Mouse (Mus musculus): ENCODE data around the gene Hgfac.

Gene Hgfac

DNA sequence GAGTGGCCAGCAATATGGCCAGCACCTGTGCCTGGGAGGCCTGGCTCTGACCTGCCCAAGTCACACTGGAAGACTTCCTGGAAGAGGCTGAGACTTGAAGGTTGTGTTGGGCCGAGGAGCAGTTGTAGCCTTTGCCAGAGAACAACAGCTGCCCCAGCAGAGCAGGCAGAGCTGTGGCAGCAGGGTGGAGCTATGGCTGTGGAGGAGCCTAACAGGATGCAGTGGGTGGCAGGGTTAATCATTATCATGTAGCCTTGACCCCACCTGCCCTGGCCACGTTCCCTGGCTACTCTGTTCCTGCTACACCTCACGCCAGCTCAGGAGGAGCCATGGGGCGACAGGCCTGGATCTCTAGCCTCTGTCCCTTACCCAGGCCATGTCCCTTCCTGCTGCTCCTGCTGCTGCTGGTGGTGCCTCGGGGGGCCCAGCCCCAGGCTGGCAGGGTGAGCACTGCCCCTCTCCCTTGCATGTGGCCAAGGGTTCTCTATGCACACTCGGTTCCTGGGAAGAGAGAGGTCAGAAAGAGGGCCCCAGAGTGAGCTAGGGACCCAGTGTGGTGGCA, at the start of gene Hgfac:
Gene Hgfac (plus strand): TSS at position 242 of the 562 bp plus-strand sequence.
- DNase-seq (ENCODE audit: low read depth, low spot score), result no peak

DNA sequence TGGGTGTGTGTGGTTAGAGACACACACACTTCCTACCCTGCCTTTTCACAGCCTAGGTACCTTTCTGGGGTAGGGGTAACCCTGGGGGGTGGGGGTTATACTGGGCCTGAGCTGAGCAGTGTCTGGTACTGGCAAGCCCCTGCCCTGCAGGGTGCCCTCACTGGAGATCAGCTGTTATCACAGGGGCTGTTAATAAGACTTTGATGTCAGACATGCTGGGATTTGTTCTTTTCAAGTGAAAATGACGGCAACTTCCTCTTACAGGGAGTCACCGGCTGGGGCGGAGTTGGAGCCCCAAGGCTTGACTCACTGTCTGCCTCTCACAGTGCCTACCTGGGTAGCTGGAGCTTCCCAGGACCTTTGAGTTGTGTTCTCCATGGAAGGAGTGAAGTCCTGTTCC, 42.6 kb upstream of the Hgfac start:
- DNase-seq (ENCODE audit: low read depth, low spot score), result peak; percentile 65

DNA sequence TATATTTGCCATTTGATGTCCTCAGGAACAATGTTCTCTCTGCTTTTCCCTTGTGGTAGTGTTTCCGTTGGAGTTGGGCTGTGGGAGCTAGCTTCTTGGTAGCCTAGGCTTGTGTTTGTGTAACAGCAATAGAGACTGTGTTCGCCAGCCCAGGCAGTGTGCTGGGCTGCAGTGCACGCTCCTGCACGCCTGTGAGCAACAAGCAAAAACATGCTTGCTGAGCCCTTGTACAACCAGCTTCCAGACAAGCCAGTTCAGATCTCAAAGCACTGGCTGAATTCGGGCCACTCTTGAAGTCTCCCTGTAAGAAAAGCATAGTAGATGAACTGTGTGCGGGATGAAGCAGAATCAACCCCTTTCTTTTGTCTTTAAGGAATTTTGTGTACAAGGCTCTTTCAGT, 42.0 kb upstream of the Hgfac start:
- no peak for DNase-seq (ENCODE audit: low read depth, low spot score)

DNA sequence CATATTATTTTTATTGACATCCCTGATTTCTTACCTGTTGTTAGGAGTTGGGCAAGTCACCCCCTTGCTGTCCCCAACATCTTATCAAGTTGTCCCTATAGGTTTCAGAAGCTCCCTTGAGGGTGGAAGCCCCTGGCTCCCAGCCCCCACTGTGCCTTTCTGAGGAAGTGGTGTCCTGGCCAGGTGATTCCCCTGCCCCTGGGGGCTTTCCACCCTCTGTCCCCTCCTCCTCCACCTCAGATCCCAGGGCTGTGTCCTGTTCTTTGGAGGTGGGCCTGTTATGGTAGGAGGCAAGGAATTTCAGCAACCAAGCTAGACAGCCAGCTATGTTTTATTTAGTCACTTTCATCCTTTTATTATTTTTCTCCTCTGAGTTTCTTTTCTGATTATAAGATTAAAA, 41.0 kb upstream of the Hgfac start:
- no peak for DNase-seq (ENCODE audit: low read depth, low spot score)

DNA sequence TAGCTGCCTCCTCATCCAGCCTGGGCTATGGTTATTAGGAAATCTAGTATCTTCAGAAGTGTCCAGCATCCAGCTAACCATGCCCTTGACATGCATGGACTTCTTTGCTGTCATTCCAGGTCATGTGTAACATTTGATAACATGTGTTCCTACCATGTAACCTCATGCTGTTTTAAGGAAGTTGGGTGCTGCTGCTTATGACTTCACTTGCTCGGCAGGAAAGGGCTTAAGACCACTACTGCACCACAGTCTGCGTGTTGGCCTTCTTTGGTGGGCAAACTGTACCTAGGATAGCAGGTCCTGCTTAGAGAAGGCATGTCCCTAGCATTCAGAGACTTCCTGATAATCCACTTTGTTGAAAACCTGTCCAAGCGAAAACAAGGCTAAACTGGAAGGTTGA, 40.2 kb upstream of the Hgfac start:
- no peak for DNase-seq (ENCODE audit: low read depth, low spot score)

DNA sequence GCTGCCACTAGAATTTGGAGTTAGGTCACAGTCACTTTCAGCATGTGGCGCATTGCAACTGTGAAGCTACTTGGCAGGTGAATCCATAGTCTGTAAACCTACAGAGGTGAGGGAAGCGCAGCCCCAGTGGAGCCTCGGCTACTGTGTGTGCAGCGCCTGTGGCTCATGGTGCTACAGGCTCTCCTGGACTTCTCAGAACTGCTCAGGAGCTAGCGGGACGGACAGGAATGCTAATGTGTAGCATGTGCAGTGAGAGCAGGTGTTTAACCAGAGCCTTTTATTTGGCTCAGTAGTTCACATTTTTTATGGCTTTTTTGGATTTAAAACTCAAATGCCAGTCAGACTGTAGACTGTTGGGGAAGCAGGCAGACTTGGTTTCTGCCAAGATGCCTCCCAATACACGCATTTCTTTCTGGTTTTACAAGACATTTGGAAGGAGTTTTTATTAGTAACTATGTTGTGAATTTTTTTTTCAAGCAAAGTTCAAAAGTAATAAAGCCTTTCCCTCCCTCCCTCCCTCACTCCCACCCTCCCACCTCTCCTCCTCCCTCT, 37.6 kb upstream of the Hgfac start:
- DNase-seq (ENCODE audit: low read depth, low spot score), result no peak

DNA sequence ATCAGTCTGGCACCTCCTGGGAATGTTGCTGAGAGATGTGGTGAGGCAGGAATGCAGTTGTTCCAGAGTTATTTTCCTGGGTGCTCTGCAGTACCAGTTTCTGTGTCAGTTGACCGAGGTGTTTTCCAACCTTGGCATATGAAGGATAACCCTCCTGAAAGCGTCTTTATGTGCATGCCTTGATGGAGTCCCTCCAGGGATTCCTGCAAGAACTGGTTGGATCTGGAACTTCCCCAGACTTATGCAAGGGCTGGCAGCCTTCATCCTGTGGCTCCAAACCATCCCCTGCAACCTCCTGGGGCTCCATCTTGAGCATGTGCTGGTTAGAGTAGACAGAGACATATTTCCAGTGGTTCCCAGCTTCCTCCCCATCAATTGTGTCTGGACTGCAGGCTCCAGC, 36.5 kb upstream of the Hgfac start:
- no peak for DNase-seq (ENCODE audit: low read depth, low spot score)

DNA sequence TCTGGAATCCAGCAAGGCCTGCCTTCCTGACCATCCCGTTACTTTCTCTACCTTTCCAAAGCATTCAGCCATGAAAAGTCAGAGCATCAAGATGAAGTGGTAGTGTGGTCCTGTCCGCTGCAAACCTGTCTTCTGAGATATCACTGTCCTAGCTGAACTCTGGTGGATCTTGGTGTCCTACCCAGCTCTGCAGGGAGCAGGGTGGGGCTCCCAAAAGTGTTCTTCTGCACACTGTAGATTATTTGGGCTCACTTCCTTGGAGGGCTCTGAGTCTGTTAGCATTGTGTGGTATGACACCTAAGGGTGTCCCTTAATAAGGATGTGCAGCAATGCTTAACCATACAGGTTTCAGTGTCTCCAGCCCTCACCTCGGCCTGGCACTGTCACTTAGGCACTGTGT, 35.6 kb upstream of the Hgfac start:
- DNase-seq (ENCODE audit: low read depth, low spot score), result no peak

DNA sequence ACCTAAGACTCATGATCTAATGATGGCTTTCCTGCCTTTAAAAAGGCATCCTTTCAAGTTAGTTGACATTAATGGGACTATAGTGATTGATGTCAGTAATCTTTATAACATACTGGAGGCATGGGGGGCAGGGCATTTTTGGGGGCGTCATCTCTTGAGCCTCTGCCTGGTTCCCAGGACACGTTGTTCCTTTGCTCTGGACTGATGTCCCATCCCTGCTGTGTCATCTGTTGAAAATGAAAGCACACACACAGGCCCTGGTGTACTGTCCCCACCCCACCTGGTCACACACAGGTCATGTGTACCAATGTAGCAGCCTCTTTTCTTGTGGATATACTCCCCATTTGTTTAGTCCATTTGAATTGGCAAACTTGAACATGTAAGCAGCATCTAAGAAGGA, 34.7 kb upstream of the Hgfac start:
- no peak for DNase-seq (ENCODE audit: low read depth, low spot score)

DNA sequence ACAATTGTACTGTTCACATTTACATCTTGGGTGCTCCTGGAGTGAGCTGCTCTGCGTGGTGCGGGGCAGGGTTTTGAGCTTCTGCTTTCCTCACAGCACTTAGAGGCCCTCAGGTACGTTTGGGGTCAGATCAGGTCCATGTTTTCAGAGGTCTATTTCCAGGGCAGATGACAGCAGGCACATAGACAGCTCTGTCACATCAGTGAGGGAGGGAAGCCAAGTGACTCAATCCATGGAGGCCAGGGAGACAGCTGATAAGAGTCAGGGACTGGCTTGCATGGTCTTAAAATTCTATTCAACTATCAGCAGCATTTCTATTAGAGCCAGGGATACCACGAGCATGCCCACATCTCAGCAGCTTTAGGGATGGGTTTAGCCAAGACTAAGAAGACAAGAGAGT, 32.1 kb upstream of the Hgfac start:
- DNase-seq (ENCODE audit: low read depth, low spot score), result no peak

DNA sequence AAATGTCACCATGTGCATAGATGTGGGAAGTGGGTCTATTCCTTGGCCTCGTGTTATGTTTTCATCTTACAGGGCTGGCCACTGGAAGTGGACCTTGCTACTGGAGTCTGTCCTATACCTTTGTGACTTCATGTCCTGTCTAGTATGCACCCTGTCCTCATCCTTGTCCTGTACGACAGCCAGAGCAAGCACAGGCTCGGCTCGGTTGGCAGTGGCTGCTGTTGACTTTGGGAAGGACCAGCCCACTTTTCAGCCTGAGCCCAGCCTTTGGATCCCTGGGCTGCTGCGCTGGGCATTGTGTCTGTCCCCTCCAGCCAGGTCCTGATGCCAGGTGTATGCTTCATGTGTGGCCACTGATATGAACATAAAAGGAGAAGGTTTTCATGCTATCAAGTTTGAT, 30.7 kb upstream of the Hgfac start:
- DNase-seq (ENCODE audit: low read depth, low spot score), result no peak

DNA sequence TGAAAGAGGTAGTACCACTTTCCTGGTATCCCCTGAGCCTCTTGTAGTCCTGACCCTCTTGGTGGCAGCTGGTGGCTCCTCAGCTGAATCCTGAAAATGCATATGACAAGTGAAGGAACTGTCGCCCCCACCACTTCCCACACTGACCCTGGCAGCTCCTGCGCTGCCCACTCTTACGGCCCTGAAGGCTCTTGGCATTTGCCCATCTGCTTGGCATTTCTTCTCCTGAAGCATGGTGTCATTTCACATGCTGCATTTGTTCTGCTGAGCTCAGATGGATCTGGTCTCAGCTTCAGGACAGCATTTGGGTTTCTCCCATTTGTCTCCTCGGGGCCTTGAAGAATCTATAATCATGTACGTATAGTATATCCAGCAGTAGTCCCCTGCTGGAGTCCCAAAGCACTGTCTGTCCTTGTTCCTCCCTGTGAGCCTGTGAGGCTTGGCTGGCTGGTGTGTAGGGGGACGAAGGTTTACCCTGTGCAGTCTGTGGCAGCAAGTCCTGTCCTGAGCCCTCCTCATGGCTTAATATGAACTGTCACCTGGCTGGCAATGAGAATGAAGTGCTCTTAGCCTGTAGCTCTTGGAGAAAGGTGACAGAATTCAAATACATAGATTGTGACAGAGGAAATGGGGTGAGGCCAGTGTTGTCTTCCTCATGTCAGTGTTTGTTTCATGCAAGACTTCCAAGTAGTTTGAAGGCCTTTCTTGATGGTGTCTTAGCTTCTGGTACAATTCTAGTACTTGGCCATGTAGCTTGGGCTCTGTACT, 30.0 kb upstream of the Hgfac start:
- no peak for DNase-seq (ENCODE audit: low read depth, low spot score)

DNA sequence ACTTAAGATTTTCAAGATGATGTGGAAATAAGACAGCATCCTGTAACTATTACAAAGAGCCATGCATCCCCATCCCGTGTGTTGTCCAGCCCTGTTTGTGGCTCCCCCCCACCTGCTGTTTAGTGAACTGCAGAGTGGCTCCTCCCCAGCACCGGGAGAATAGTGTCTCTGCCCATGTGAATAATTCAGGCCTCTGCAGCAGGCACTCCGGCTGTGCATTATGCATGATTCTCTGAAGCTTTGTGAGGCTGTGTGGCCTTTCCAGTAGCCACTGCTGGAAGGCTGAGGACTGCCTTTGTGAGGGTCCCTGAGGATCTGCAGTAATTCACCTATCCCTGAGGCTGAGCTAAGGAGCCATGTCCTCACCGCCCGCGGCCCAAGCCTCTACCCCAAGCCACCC, 27.3 kb upstream of the Hgfac start:
- peak; percentile 32 for DNase-seq (ENCODE audit: low read depth, low spot score)

DNA sequence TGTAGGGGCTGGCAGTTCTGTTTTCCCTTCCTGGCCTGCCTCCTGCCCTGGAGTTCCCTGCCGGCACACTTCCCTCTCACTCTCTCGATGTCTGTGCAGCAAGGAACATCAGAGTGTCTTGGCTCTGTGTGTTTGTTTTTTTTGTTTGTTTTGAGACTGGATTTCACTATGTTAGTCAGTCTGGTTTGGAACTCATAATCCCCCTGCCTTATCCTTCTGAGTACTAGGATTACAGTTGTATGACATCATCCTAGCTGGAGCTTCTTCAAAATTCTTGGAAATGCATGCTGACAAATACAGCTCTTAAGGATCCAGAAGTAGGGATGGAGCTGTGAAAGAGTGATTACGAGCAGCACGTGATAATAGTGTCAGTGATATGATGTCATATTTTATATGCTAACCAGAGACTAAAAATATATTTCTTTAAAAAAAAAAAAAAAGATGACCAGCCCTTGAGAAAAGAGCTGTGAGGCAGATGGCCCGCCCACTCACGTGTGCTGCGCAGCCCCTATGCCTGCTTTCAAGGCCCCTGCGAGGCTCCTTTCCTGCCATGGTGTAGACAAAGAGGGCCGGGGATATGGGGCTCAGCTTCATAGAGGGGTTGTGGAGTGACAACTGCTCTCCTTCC, 21.5 kb upstream of the Hgfac start:
- DNase-seq (ENCODE audit: low read depth, low spot score), result no peak

DNA sequence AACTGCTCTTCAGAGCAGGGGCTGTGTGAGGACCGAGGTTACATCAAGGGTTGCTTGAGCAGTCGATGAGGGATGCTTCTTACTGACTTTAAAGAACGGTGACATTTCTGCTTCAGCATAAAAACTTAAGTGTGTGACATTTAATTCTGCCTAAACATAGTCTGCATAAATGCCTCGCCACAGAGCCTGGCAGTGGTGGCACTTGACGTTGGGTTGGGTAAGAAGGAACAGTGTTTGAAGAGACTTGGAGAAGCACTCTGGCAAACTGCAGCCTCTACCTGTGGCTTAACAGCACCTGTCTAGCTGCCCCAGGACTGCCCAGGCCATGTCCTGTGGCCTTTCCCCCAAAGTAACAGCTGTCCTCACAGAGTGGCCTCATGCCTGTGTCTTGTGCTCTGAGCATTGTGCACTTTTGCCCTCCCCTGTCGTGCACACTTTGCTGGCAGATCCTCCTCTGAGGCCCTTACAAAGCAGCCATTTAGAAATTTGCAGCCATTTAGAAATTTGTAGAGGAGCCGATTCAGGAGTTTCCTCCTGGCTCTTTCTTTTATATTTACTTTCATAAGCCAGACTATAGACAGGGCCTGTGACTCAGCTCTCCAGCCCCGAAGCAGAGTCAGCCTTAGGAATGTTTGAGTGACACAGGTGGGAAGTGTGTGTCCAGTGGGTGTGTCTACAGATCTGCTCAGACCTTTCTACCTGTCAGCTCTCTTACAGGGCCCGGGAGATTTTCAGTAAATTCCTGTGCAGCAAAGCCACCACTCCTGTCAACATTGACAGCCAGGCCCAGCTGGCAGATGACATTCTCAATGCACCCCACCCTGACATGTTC, 20.7 kb upstream of the Hgfac start:
- DNase-seq (ENCODE audit: low read depth, low spot score), result no peak

DNA sequence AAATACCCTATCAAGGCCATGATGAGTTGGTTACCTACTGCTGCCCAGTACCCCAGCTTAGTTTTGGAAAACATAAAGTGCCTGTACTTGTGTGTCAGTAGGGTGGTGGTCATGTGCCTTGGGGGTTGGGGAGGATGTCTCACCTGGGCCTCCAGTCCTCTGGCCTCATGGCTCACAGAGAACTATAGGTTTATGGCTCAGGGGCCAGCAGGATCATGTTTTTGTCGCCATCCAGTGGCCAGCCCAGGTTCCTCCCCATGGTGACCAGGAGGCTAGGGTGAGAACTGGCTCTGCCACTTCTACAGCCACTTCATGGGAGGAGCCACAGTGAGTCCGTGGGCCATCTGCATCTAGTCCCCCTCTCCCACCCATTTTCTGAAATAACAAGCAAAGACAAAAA, 16.3 kb upstream of the Hgfac start:
- peak; percentile 30 for DNase-seq (ENCODE audit: low read depth, low spot score)

DNA sequence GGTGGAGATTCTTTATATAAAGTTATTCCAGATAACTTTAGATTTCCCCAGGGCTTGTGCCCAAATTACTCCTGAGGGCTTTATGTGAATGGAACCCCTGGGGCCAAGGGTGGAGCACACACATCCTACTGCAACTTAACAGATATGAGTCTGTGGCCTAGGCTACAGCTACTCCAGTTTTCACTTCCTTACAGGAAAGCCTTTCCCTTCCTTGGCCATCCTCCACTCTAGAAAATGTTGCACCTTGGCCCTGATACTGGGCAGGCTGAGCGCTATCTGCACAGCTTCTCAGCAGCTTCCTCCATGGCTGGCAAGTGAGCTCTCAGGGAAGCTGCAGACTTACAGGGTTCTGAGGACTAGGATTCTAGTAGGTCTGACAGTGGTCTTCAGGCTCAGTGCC, 12.0 kb upstream of the Hgfac start:
- no peak for DNase-seq (ENCODE audit: low read depth, low spot score)

DNA sequence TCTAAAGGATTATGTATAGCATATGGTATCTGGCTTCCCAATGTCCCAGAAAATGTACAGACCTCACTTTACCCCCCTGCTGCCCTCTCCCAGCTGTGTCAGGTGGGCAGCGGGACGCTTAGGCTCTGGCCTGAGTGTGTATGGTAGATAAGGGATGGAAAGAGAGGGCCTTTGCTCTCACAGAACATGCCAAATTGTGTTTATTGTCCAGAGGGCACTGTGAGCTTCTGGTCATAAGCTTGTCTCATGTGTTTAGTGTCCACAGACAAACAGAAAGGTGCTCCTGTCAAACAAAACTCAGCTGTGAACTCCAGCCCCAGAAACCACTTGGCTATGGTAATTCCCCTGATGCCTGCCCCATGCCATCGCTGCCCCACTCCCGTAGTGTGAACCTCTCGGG, 11.6 kb upstream of the Hgfac start:
- no peak for DNase-seq (ENCODE audit: low read depth, low spot score)

DNA sequence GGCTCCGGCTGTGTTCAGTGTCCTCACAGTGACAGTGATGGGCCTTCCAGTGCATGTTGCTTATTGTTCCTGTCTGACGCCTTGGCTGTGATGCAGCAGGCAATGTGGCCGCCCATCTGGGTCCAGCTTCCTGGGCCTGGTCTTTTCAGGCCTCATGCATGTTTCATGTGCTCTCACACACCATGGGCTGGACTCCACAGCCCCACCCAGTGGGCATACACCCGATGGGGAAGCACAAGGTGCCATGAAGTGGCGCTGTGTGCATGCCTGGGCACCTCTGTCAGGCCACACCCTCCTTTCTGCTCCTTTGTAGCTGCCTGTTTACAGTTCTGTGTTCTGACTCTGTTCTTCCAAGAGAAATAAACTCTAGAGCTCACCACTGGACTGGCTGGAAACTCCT, 8.2 kb upstream of the Hgfac start:
- peak; percentile 15 for DNase-seq (ENCODE audit: low read depth, low spot score)

DNA sequence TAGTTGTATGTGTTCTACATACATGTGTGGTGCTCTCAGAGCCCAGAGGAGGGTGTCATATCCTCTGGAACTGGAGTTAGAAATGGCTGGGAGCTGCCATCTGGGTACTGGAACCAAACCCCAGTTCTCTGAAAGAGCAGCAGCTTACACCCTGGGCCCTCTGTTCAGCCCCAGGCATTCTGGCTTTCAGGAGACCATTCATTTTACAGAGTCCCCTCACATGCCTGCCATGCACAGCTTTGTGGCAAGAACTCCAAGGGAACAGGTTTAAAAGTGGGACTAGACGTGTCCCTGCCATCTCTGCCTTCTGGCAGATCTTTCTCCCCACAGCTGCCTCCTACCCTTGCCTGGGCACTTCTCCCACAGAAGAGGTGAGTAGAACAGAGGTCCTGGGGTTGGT, 7.7 kb upstream of the Hgfac start:
- no peak for DNase-seq (ENCODE audit: low read depth, low spot score)

DNA sequence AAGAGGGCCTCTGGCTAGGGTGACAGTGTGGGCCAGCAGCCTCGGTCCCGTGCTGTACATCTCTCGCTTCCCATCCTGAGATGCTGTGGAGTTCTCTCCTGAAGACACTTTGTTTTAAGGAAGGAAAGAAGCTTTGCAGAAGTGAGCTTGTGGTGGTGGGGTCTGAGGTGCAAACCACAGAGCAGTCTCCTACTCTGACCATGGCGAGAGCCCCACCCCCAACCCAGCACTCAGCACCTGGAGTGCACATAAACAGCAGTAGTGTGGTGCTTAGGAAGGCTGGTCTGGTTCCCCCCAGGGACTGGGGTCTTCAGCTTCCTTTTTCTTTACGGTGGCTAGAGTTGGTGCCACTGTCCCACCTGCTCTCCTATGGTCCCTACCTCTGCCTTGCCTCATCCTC, 6.2 kb upstream of the Hgfac start:
- no peak for DNase-seq (ENCODE audit: low read depth, low spot score)

DNA sequence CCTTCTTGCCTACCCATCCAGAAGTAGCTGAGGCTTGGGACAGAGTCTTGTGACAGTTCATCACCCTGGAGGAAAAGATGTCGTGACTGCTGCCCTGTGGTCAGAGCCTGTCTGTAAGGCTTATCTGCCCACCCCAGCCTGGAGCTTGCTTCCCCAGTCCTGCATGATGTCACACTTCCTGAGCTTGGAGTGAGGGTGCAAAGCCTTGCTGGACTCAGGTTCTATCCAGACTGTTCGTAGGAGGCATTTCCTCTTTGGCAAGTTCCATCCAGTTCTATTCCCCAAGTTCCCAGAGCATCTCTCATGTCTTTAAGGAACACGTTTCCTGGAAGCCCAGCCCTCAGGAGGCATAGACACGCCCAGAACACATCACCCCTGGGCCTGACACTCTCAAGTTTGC, 5.5 kb upstream of the Hgfac start:
- no peak for DNase-seq (ENCODE audit: low read depth, low spot score)
